Mouse (Mus musculus) cortical plate, adult 2 months (tissue): ENCODE measurements at regions not wholly inside any gene's neighbourhood (a gene's known extent, or its start where the extent isn't known, plus 50 kb on each side); places are given as distances from the start of the nearest gene placed in this dataset.

Source experiments
- CTCF ChIP-seq: fragments of 200-500 bp; IDR thresholded peaks from 2 replicates; pipeline ENCODE4 v1.5.1; 2011; ENCODE audit warnings: mild to moderate bottlenecking, control low read depth, low read length; ENCODE audit not compliant: insufficient read depth; ENCODE audit errors: extremely low read depth
- POLR2A ChIP-seq: fragments of 200-500 bp; IDR thresholded peaks from 2 replicates; pipeline ENCODE4 v1.6.1; 2011; ENCODE audit warnings: mild to moderate bottlenecking, low read length, control low read depth; ENCODE audit not compliant: insufficient read depth; ENCODE audit errors: extremely low read depth

DNA sequence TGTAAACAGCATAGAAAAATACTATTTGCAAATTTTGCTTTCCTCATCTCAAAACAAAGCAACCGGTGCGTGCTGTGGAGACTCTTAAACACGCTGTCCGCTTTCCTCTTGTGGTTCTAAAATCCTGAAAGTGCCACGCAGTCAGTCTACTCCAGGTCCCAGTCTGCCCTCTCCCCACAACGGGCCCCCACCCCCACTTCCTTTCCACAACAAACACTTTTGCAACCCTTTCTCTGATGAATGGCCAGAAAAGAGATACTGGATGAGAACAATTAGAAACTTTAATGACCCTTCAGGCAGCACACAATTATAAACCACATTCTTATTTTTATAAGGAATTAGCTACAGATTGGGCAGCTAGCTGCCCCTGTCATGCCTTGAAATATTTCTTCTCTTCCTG, 111.1 kb upstream of the Ubash3b start:
- no peak for TF ChIP-seq POLR2A
- TF ChIP-seq CTCF: no peak
